Mouse (Mus musculus) gastrocnemius, postnatal 10 days (tissue): ENCODE measurements around the gene Chrng. TPM values are rescaled to one million over a fixed set of nuclear protein-coding genes. Genes with fewer than 3 reads are reported as not detected.

ENCODE experiments used
- DNase-seq: peaks from one replicate; pipeline ENCODE4 v3.0.0; 2021; ENCODE audit warnings: mixed read lengths
- long read RNA-seq, 2 experiments: library from polyadenylated mRNA; stranded (forward); transcript quantifications; one replicate each; pipeline ENCODE4 v2.0.0; 2021
- total RNA-seq, 2 experiments: library from RNA; stranded (reverse); gene quantifications; 2 replicates each; pipeline ENCODE4 v1.2.3; 2021

Gene Chrng
- 1 to 10 TPM; 3.0 to 3.5 TPM for total RNA-seq
- long read RNA-seq, experiment 1, transcript Chrng-201 (12 exons, 2,780 nt): major isoform, 8 of 9 reads
- long read RNA-seq, experiment 1, partial matches to known transcripts: 1 of 9 reads
- long read RNA-seq, experiment 1, other reads (novel, unspliced or antisense): 0 of 9 reads
- long read RNA-seq, experiment 2, partial matches to known transcripts: 3 of 8 reads
- long read RNA-seq, experiment 2, other reads (novel, unspliced or antisense): 1 of 8 reads

GRCm38 (mm10) chr1:87204465-87204864 is at the start of gene Chrng:
Gene Chrng, plus strand, starts transcription at chr1:87204657.
- DNase-seq: no peak

GRCm38 (mm10) chr1:87155531-87156198 is 48.8 kb upstream of the Chrng start:
- DNase-seq: no peak

- DNase-seq: no peak
Measured at GRCm38 (mm10) chr1:87156199-87156587, 48.3 kb upstream of the Chrng start, which contains the start of gene Ecel1. Gene Ecel1, minus strand, starts transcription at chr1:87156521.

- no peak for DNase-seq
Measured at GRCm38 (mm10) chr1:87159396-87159795, 45.1 kb upstream of the Chrng start.

GRCm38 (mm10) chr1:87164164-87164795 is 40.2 kb upstream of the Chrng start:
- no peak for DNase-seq

- no peak for DNase-seq
Measured at GRCm38 (mm10) chr1:87164796-87165184, 39.7 kb upstream of the Chrng start.

GRCm38 (mm10) chr1:87170458-87170857 is 34.0 kb upstream of the Chrng start:
- DNase-seq: no peak

GRCm38 (mm10) chr1:87171312-87171711 is 33.1 kb upstream of the Chrng start:
- DNase-seq: no peak

- no peak for DNase-seq
Measured at GRCm38 (mm10) chr1:87172316-87172715, 32.1 kb upstream of the Chrng start.

- DNase-seq: peak; percentile 69
Measured at GRCm38 (mm10) chr1:87174006-87174955, 30.2 kb upstream of the Chrng start.

- peak; percentile 67 for DNase-seq
Measured at GRCm38 (mm10) chr1:87175852-87176292, 28.6 kb upstream of the Chrng start.

GRCm38 (mm10) chr1:87180896-87181295 is 23.6 kb upstream of the Chrng start:
- DNase-seq: no peak

- no peak for DNase-seq
Measured at GRCm38 (mm10) chr1:87183013-87183412, 21.4 kb upstream of the Chrng start, which contains the start of gene Prss56. Gene Prss56, plus strand, starts transcription at chr1:87183313.

GRCm38 (mm10) chr1:87183998-87184750 is 20.3 kb upstream of the Chrng start:
- DNase-seq: no peak

- peak; percentile 85 for DNase-seq
Measured at GRCm38 (mm10) chr1:87184751-87185139, 19.7 kb upstream of the Chrng start.

- DNase-seq: no peak
Measured at GRCm38 (mm10) chr1:87185526-87185925, 18.9 kb upstream of the Chrng start.

GRCm38 (mm10) chr1:87186261-87187036 is 18.0 kb upstream of the Chrng start:
- peak; percentile 34 for DNase-seq

- peak; percentile 84 for DNase-seq
Measured at GRCm38 (mm10) chr1:87187037-87187355, 17.5 kb upstream of the Chrng start.

- DNase-seq: no peak
Measured at GRCm38 (mm10) chr1:87190429-87190828, 14.0 kb upstream of the Chrng start, which contains the start of gene Chrnd. Gene Chrnd, plus strand, starts transcription at chr1:87190607.

GRCm38 (mm10) chr1:87197296-87197695 is 7.2 kb upstream of the Chrng start:
- DNase-seq: no peak
